Mouse (Mus musculus) erythroblast, embryonic 14.5 days (primary cell): ENCODE data around the gene Pde11a.

Source experiments
- GATA1 ChIP-seq: IDR thresholded peaks from 2 replicates; pipeline ENCODE4 v1.6.1; 2012; ENCODE audit warnings: low read length, inconsistent platforms, mixed read lengths
- TAL1 ChIP-seq: IDR thresholded peaks from 3 replicates; pipeline ENCODE4 v1.6.1; 2012; ENCODE audit warnings: low read length, inconsistent platforms, mixed read lengths

- TF ChIP-seq GATA1 (no peak), TAL1 (no peak)
These were observed 377.9 kb downstream of the Pde11a start for GRCm38 (mm10) chr2:75960366-75961330.
